Mouse (Mus musculus): ENCODE measurements at regions not wholly inside any gene's neighbourhood (a gene's known extent, or its start where the extent isn't known, plus 50 kb on each side); places are given as distances from the start of the nearest gene placed in this dataset.

DNA sequence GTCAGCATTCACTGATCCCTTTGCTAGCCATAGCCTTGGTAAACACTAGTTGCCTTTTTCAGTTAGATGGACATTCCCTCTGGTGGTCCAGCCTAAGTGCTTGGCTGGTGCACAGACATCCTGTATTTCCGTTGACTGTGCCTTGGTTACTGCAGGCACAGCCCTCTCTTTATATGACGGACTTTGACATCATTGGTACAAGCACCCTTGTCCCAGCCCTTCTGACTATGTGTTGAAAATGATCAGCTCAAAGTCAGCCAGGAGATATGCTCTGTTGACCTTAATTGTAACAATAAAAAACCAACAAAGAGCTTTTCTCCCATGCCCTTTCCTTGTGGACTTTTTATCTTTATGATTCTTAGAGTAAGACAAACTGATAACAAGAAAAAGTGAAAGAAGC is 53.8 kb upstream of the Mapk10 start:
- WGBS = 56% methylated on average over 2 of the region's 2 CpGs
- Histone ChIP-seq H3K4me3 (replicated peaks; ENCODE audit: extremely low read depth, low read depth, low read length) (no peak overlapping the region), H3K4me1 (ENCODE audit: control insufficient read depth, insufficient read depth, low read length) (no peaks in the 10 kb centered on the region)
- no peak for TF ChIP-seq POLR2A (IDR thresholded peaks at IDR 0.05; ENCODE audit: borderline replicate concordance, extremely low read depth, low read depth, low read length)
- no peak for TF ChIP-seq CTCF (IDR thresholded peaks at IDR 0.05; ENCODE audit: insufficient read depth, low read length)
- DNase-seq = no peak

DNA sequence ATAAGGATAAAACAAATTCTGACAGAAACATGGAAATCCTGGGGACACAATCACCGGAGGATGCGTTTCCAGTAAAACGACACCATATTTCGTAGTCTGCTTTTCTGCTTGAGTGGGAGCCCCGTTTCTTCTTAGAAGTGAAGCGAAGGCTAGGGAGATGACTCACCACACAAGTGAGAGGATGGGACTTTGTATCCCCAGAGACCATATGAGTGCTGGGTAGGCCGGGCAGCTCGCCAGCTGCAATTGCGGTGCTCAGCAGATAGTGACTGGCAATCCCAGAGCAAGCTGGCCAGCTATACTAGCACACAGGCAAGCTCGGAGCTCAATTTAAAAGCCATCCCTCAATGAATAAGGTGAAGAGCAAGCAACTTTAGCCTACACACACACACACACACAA is 50.3 kb upstream of the Mapk10 start:
- no peak for TF ChIP-seq CTCF (IDR thresholded peaks at IDR 0.05; ENCODE audit: insufficient read depth, low read length)
- whole genome bisulfite sequencing = 74% methylated on average over 10 of the region's 10 CpGs
- Histone ChIP-seq H3K4me3 (replicated peaks; ENCODE audit: extremely low read depth, low read depth, low read length) (no peak overlapping the region), H3K4me1 (ENCODE audit: control insufficient read depth, insufficient read depth, low read length) (no peaks in the 10 kb centered on the region)
- DNase-seq = no peak
